Mouse (Mus musculus) layer of hippocampus, postnatal 36 days (tissue): ENCODE data around the gene Psma4. TPM values are rescaled to one million over a fixed set of nuclear protein-coding genes. Genes with fewer than 3 reads are reported as not detected.

Experiments used
- DNase-seq, 2 experiments: peaks; one replicate each; pipeline ENCODE4 v3.0.0; 2022
- total RNA-seq, 2 experiments: library from RNA; stranded (reverse); gene quantifications; 2 replicates each; pipeline ENCODE4 v1.2.3; 2021

Gene Psma4
- total RNA-seq, 2 experiments from 2014 or later, result 131 to 134 TPM

DNA sequence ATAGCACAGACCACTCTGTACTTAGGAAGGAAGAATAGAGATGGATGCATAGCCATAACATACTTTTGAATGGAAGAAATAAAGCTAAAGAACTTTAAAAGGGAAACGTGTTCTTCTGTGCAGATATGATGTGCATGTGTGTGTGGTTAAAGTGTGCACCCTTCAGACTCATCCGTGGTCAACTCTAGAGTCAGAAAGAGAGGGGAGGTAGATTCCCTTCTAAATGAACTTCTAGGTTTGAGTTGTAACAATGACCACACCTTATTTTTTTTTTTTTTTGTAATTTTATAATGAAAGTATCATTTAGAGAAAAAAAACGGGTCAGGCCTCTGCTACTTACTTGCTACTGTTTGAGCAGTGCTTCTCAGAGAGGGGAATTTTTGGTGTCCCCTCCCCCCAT lies 39.8 kb downstream of the Psma4 start:
- no peak for DNase-seq

DNA sequence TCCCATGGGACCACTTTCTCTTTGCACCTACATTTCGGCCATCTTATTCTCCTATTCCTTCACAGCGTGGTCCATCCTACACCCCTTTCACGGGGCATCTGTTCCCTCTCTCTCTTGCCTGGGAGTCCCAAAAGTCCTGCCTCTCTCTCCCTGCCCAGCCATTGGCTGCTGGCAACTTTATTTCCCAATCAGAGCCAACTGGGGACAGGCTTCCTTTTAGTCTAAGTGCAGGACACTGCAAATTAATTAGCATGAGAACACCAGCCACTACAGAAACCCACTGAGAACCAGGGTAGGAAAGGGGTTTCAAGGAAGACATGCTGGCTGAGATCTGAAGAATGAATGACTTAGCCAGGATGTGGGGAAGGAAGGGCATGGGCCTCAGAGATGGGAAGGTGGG lies 43.8 kb downstream of the Psma4 start:
- DNase-seq, result no peak

DNA sequence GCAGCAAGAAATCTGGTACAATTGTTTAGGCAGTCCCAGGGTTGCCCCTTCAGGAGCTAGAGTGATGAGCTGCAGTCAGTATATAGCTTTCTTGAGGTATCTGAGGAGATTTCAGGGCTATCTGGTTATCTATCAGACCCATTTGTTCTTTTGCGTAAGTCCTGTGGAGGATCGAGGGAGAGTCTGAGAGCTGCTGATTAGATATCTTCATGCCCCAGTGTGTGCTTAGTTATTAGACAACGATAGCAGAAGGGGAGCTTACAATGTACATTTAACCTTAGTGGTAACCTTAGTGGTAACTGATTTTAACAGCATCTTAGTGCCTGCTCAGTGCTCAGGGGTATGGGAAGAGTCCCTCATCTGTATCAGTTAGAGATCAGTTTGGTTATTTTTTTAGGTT lies 45.1 kb downstream of the Psma4 start:
- DNase-seq, result no peak

DNA sequence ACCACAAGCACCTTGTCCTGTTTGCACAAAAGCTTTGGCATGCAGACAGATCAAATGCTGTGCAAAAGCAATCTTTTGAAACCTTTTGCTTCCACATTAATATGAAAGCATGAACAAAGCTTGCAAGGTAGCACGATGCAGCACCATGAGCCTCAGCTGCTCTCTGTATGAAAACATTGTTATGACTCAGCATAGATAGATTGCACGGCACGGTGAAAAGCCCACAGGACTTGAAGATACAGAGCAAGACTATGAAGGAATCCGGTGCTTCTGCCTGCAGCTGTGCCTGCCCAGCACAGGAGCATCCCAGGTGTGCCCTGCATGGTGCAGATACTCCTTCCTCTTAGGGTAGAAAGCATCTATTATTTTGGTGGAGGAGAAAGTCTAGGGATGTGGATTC lies 53.0 kb downstream of the Psma4 start:
- DNase-seq, result no peak

Other genes starting within 250 kb of the Psma4 start
- gene Wdr61, start 216.3 kb upstream of the Psma4 start, total RNA-seq, result 10 to 100 TPM; 60.9 to 62.5 TPM
- gene Crabp1, start 186.0 kb upstream of the Psma4 start, total RNA-seq, result 1 to 10 TPM; 1.2 TPM
- 10 to 100 TPM; 53.1 to 56.3 TPM for gene Ireb2, start 87.0 kb upstream of the Psma4 start, total RNA-seq
- 1 to 10 TPM; 2.3 to 2.5 TPM for gene Hykk, start 33.5 kb upstream of the Psma4 start, total RNA-seq
- gene AY074887, start 208 bp downstream of the Psma4 start, total RNA-seq, result under 1 TPM in 1 of 2 experiments, not detected in 1; 0.53 TPM
- 1 to 10 TPM; 8.3 to 9.1 TPM for gene Chrna5, start 30.1 kb downstream of the Psma4 start, total RNA-seq
- gene Chrna3, start 75.8 kb downstream of the Psma4 start, total RNA-seq, result under 1 TPM; 0.33 to 0.37 TPM
- under 1 TPM in 1 of 2 experiments, not detected in 1; 0.10 TPM for gene Chrnb4, start 98.0 kb downstream of the Psma4 start, total RNA-seq
- 10 to 100 TPM; 62.0 to 66.6 TPM for gene Ube2q2, start 198.1 kb downstream of the Psma4 start, total RNA-seq